Mouse (Mus musculus): ENCODE results near the gene Klra9. TPM values are rescaled to one million over a fixed set of nuclear protein-coding genes. Genes with fewer than 3 reads are reported as not detected.

The Klra9 gene
- polyA plus RNA-seq (2014; fragmentation: Illumina TruSeq; extraction: RNeasy Lipid Tissue Mini Kit (QIAGEN cat#74804); ENCODE audit: low read depth, low replicate concordance), result 0.57 TPM

GRCm38 (mm10) chr6:130193012-130193411 is at the start of gene Klra9:
Klra9 (minus strand) TSS chr6:130193112.

GRCm38 (mm10) chr6:130233222-130233621 is 40.3 kb upstream of the Klra9 start, which contains the start of gene Klra7:
Klra7 (minus strand) TSS chr6:130233322.

GRCm38 (mm10) chr6:130129798-130130197 is 63.1 kb downstream of the Klra9 start, which contains the start of gene Klra8:
Klra8 (minus strand) TSS chr6:130129898.

Other genes starting within 250 kb of the Klra9 start
- gene Klra6, start 166.2 kb downstream of the Klra9 start, polyA plus RNA-seq (2014; fragmentation: Illumina TruSeq; extraction: RNeasy Lipid Tissue Mini Kit (QIAGEN cat#74804); ENCODE audit: low read depth, low replicate concordance), result 0.38 TPM
- gene Klra4, start 125.8 kb downstream of the Klra9 start, polyA plus RNA-seq (2014; fragmentation: Illumina TruSeq; extraction: RNeasy Lipid Tissue Mini Kit (QIAGEN cat#74804); ENCODE audit: low read depth, low replicate concordance), result 0.25 TPM
- gene Klra8, start 63.2 kb downstream of the Klra9 start, polyA plus RNA-seq (2014; fragmentation: Illumina TruSeq; extraction: RNeasy Lipid Tissue Mini Kit (QIAGEN cat#74804); ENCODE audit: low read depth, low replicate concordance), result 0.53 TPM
- 0.69 TPM for gene Klra7, start 40.2 kb upstream of the Klra9 start, polyA plus RNA-seq (2014; fragmentation: Illumina TruSeq; extraction: RNeasy Lipid Tissue Mini Kit (QIAGEN cat#74804); ENCODE audit: low read depth, low replicate concordance)
- not detected for gene Klra10, start 88.8 kb upstream of the Klra9 start, polyA plus RNA-seq (2014; fragmentation: Illumina TruSeq; extraction: RNeasy Lipid Tissue Mini Kit (QIAGEN cat#74804); ENCODE audit: low read depth, low replicate concordance)
- not detected for gene Klra3, start 144.5 kb upstream of the Klra9 start, polyA plus RNA-seq (2014; fragmentation: Illumina TruSeq; extraction: RNeasy Lipid Tissue Mini Kit (QIAGEN cat#74804); ENCODE audit: low read depth, low replicate concordance)
- gene Klra1, start 193.8 kb upstream of the Klra9 start, polyA plus RNA-seq (2014; fragmentation: Illumina TruSeq; extraction: RNeasy Lipid Tissue Mini Kit (QIAGEN cat#74804); ENCODE audit: low read depth, low replicate concordance), result not detected

Measured in adipose tissue, adult 10 weeks (tissue).